Mouse (Mus musculus): ENCODE results near the gene Pet2.

The Pet2 gene

GRCm38 (mm10) chrX:89409589-89409988 is at the start of gene Pet2:
Gene Pet2 (minus strand): TSS chrX:89409689.
- no peak for DNase-seq (ENCODE audit: low spot score)

Measured in c-Kit-positive CD71-positive TER-119-positive erythroid progenitor cells, embryonic 14.5 days (primary cell).